Mouse (Mus musculus) embryo, embryonic 11.5 days (tissue): ENCODE data around the gene Zranb2.

Source experiments
- DNase-seq: peaks from one replicate; pipeline ENCODE4 v3.0.0-alpha.2; 2012; ENCODE audit warnings: low read depth, low spot score

Zranb2 gene

DNA sequence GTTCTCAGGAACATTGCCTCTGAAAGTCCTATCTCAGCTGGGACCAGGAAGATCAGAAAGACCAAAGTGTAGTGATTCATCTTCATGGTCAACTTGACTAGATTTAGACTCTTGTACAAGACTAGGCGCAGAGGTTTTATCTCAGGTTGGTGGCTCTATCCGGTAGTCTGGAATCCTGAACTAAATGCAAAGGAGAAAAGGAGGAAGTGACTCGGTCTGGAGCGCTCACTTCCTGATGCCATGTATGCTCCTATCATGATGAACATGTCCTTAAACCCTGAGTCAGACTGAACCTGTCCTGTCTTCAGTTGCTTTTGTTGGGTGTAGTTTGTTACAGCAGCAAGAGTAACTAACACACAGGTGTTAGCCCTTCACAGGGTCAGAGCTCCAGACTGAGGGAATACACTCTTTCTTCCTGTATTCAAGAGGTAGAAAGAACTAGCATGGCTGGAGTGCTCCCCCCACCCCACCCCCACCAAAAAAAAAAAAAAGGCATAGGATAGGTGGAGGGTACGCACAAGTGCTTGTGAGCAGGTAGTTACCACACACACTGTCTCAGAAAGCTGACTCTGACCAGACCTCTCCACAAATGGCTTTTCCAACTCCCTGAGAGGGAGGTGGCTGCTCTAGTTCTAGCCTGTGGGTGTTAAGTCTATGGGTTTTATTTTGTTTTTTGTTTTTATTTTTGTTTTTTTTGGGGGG is 44.7 kb downstream of the Zranb2 start:
- DNase-seq, result no peak

DNA sequence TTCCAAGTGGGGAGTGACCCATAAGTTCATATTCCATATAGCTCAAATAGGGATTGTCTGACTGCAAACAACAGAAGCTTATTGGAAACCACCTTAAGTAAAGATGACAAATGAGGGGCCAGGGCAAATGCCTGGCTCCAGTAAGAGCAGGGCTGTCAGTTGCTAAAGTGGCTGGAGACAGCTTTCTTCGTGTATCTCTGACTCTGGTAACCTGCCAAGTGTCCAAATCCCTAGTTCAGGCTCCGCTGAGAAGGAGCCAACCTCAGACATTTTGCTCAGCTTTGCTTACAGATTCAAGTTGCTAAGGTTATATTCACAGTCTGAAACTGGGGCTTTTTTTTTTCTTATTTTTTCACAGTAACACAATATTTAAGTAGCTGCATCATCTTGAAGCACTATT is 45.4 kb downstream of the Zranb2 start:
- DNase-seq, result no peak

- DNase-seq, result no peak
Observed at GRCm38 (mm10) chr3:157580299-157580698, 46.3 kb downstream of the Zranb2 start.

DNA sequence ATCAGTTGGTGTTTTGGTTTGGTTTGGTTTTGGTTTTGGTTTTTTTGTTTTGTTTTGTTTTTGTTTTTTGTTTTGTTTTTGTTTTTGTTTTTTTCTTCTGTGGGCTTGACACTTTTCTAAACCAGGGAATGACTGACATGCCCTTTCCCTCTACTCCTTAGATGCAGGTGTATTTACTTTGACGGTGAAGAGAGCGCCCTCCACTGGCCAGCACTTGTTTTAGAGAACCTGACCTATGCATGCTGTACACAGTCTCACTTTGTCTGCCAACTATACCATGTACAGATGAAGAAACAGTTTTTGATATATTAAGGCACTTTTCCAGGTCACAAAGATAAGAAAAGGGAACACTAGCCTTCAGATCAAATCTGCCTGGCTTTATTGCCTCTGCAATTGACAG is 47.8 kb downstream of the Zranb2 start:
- no peak for DNase-seq

- peak; percentile 11 for DNase-seq
Observed at GRCm38 (mm10) chr3:157582626-157583405, 48.9 kb downstream of the Zranb2 start.

GRCm38 (mm10) chr3:157597837-157598379 is 63.9 kb downstream of the Zranb2 start:
- no peak for DNase-seq
